Mouse (Mus musculus) brain, embryonic 18.5 days (tissue): ENCODE results near the gene Ndrg3.

Experiments used
- DNase-seq: peaks from one replicate; pipeline ENCODE4 v3.0.0-alpha.2; 2012; ENCODE audit warnings: low read depth, low spot score

The Ndrg3 gene

DNA sequence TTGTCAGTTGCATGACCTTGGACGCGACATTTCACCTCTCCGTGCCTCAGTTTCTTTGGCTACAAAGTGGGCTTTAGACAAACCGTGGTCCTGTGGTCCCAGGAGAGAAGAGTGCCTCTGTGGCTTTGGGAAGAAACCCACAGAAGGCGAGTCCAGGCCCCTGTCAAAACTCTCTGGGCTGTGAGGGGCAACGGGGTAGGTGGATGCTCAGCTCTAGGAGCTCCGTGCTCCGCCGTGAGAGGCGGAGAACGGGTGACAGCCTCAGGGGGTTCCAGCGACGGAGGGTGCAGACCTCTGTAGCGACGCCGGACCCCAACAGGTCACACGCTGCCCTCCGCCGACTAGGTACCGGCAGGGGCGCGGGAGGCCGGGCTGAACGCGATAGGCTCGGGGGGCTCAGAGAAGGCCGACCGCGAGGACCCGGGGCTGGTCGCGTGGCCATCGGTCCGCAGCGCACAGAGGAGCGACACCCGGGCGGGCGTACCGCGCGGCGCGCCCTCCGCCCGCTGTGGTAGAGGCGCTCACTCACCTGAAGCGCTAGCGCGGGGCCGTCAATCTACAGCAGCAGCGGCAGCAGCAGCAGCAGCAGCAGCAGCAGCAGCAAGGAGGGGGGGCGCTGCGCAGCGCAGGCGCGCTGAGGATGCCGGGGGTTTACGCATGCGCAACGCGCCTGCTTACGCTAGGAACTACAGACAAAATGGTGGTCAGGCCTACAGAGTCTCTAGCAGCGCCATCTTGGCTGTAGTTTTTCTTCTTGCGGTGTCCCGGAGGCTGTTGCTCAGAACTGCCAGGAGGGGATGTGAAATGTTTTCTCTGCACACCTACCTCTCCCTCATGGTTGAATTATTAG, at the start of gene Ndrg3:
Ndrg3 (minus strand) TSS at position 587 of the 850 bp plus-strand sequence.
- DNase-seq: peak; percentile 96

DNA sequence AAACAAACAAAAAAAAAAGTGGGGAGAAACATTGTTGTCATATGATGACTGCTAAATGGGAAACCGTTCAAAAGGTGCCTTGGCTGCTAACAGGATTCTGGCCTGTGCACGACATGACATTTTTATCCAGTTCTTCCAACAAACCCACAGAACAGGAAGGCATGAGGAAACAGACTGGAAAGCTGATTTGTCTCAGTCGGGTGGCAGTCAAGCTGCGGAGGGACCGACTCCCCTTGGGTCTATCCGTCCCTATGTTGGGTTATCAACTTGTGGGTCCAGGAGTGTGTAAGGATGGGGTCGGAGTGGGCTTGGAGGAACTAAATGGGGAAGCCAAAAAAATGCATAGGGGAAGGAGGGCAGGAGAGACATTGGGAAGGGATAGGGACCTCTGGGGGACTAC, 49.6 kb upstream of the Ndrg3 start:
- DNase-seq: no peak

DNA sequence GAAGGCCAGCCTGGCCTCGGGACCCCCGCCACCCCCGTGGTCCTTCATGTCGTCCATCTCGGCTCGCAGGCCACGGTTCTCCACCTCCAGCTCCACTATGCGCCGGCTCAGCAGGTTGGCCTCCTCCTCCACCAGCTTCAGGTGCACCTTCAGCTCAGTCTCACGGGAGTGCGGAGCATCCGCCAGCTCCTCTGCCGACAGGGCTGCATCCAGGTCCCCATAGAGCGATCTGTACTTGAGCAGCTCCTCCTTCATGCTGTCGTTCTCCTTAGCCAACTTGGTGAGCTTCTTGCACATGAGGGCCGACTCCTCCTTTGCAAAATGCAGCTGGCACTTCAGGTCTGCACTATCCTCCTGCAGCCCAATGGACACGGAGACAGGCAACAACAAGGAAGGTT, 48.8 kb upstream of the Ndrg3 start:
- DNase-seq: no peak

- no peak for DNase-seq
Measured at GRCm38 (mm10) chr2:157039900-157040648, 48.2 kb upstream of the Ndrg3 start.

DNA sequence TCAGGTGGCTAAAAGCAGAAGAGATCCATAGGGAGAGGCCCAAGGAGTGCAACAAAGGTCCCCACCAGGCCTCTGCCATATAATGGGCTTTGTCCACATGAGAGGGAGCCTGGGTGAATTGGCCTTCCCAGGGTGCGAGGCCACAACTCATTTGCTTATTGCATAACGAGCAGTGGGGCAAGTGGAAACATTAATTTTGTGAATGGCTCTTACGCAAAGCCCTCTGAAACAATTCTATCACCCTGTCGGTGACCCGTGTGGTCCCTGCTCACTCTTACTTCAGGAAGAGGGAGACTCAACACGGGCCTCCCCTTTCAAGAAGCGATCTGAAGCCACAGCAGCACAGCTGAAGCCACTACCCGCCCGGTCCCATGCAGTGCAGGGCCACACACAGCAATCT, 45.4 kb upstream of the Ndrg3 start:
- DNase-seq: no peak

GRCm38 (mm10) chr2:157036400-157036799, 44.5 kb upstream of the Ndrg3 start:
- no peak for DNase-seq

GRCm38 (mm10) chr2:157035371-157035770, 43.5 kb upstream of the Ndrg3 start:
- no peak for DNase-seq

DNA sequence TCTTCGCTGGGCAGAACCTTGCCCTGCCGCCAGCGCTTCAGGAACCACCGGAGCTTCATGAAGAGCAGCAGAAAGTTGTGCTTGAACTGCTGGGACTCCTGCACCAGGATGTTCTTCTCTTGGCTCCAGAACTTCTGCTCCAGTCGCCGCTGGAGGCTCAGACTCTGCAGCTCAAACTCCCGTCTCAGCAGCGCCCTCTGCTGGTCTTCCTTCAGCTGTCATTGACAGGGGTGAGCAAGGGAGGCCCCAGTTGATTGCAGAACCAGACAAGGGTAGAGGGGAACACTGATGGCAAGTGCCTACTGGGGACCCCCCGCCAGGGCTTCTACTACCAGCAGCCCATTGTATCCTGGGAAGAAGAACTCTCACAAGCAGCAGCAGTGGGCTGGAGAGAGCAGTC, 38.9 kb upstream of the Ndrg3 start:
- DNase-seq: no peak

DNA sequence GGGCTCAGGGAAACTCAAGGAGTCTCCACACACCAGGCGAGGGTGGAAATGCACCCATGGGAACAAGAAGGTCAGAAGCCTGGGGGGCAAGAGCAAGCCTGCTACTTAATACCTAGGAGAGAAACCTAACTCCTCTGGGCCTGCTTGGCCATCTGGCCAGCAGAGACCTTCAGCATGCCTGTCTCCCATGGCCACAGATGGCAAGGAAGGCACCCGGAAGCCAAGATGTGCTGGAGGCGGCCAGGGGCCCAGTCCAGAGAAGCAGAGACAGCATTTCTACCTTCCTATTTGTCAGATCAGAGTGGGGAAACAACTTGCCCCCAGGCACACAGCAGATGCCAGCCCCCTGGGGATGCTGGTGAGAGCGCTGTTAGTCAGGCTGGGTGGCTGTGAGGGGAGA, 36.4 kb upstream of the Ndrg3 start:
- DNase-seq: no peak

GRCm38 (mm10) chr2:157027106-157028008, 35.5 kb upstream of the Ndrg3 start:
- DNase-seq: no peak

- no peak for DNase-seq
Measured at GRCm38 (mm10) chr2:157021156-157021555, 29.3 kb upstream of the Ndrg3 start.

DNA sequence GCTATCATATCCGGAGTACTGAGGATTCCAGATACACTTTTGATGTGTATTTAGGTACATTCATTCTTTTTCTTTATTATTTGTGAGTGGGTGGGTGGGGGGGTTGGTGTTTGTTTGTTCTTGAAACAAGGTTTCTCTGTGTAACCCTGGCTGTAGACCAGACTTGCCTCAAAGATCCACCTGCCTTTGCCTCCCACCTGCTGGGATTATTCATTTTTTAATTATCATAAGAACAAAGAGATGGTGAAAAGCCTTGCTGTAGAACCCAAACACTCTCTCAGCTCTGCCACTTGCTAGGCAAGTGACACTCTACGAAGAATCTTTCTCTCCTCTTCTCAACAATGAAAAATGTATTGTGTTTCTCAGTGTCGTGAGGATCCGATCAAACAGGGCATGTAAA, 27.4 kb upstream of the Ndrg3 start:
- DNase-seq: no peak

- no peak for DNase-seq
Measured at GRCm38 (mm10) chr2:157016529-157017270, 24.8 kb upstream of the Ndrg3 start.

GRCm38 (mm10) chr2:157012341-157012740, 20.5 kb upstream of the Ndrg3 start:
- DNase-seq: no peak

- no peak for DNase-seq
Measured at GRCm38 (mm10) chr2:157010634-157011310, 18.9 kb upstream of the Ndrg3 start.

DNA sequence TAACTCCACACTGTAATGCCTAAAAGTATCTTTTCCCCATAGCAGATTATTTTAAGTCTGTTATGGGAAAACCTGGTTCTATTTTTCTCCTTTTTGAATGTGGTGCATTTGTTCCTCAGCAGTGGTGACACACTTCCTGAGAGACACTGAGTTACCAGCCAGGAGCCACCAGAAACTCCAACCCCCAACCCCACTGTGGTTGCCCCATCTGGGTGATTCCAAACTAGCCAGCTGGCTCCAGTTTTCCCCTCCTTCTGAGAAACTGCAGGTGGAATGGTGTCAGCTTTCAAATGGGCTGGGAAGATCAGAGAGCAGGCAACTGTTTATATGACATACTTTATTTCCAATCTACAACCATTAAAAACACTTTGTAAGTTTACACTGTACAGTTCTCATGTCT, 18.3 kb upstream of the Ndrg3 start:
- no peak for DNase-seq

- no peak for DNase-seq
Measured at GRCm38 (mm10) chr2:157008509-157008908, 16.7 kb upstream of the Ndrg3 start.

GRCm38 (mm10) chr2:157007234-157007596, 15.4 kb upstream of the Ndrg3 start:
- DNase-seq: no peak

- no peak for DNase-seq
Measured at GRCm38 (mm10) chr2:157006511-157007233, 14.8 kb upstream of the Ndrg3 start, which contains the start of gene Dsn1. Gene Dsn1, minus strand, starts transcription at chr2:157007154.

DNA sequence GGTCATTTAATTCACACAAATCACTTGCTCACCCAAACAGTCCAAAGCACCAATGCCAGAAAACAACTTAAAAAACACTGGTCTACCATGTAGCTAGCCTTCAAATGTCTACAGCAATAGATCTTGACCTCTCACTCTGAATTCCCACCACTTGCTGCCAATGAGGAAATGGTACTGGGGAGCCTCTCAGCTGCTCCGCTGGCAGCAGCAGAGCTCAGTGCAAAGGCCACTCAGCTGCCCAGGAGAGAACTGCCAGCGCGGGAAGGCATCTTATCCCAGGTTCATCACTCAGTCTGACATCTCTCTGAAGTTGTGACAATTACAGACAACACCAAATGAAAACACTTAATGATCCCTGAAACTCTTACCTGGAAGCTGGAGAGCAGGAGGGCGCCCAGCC, 10.5 kb upstream of the Ndrg3 start:
- DNase-seq: no peak
